Mouse (Mus musculus) neural tube, embryonic 12.5 days (tissue): ENCODE results near the gene Ctnnb1. TPM values are rescaled to one million over a fixed set of nuclear protein-coding genes. Genes with fewer than 3 reads are reported as not detected.

Experiments used
- ATAC-seq: fragments of 200-750 bp; cut with Nextera tagmentation; 2 replicates; pipeline ENCODE4 v1.8.0; 2017; ENCODE audit warnings: low read depth, mild to moderate bottlenecking, moderate TSS enrichment, moderate library complexity; ENCODE audit not compliant: low FRiP score
- H3K27ac ChIP-seq: fragments of 300-500 bp; sonication (generic); 2 replicates; pipeline ENCODE4 v1.5.1; 2016
- H3K27me3 ChIP-seq: fragments of 300-500 bp; sonication (generic); replicated peaks from 2 replicates; pipeline ENCODE4 v1.6.1; 2016; ENCODE audit warnings: mild to moderate bottlenecking
- H3K36me3 ChIP-seq: fragments of 300-500 bp; sonication (generic); 2 replicates; pipeline ENCODE4 v1.6.1; 2016; ENCODE audit warnings: mild to moderate bottlenecking
- H3K4me1 ChIP-seq: fragments of 300-500 bp; sonication (generic); 2 replicates; pipeline ENCODE4 v1.6.1; 2016
- H3K4me2 ChIP-seq: fragments of 300-500 bp; sonication (generic); replicated peaks from 2 replicates; pipeline ENCODE4 v1.6.1; 2016; ENCODE audit warnings: mild to moderate bottlenecking
- H3K4me3 ChIP-seq: fragments of 300-500 bp; sonication (generic); 2 replicates; pipeline ENCODE4 v1.5.1; 2016
- H3K9ac ChIP-seq: fragments of 300-500 bp; sonication (generic); 2 replicates; pipeline ENCODE4 v1.6.1; 2016; ENCODE audit warnings: mild to moderate bottlenecking
- H3K9me3 ChIP-seq: fragments of 300-500 bp; sonication (generic); 2 replicates; pipeline ENCODE4 v1.6.1; 2016; ENCODE audit warnings: mild to moderate bottlenecking
- WGBS: fragments of 180-500 bp; shearing (Covaris S2); methylation state at CpG from one replicate; pipeline ENCODE4 v1.1.7; 2016; 5-methylcytosine and 5-hydroxymethylcytosine counted together
- polyA plus RNA-seq: library from polyadenylated mRNA; unstranded; fragments of >200 nt; fragmentation: Nextera tagmentation; extraction: Ambion mirVana; gene quantifications from 2 replicates; pipeline ENCODE4 v1.2.1, GENCODE M21; 2016

Ctnnb1 gene
- polyA plus RNA-seq, 1 experiment from 2014 or later: 619 TPM

DNA sequence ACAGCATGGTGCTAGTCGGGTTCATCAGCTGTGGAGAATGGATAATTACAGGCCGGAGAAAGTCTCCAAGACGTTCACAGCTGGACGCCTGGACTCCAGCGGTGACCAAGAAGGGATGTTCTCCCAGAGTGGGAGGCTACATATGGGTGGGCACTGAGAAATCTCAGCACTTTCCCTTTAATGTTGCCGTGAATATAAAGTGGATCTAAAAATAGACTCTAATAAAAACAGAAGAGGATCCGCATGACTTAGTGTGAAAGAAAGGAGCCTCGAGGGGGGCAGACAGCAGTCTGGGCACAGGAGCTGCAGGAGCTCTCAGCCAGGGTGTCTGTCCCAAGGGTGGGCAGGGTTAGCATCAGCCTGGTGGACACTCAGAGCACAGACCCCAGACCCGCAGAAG lies 59.1 kb downstream of the Ctnnb1 start:
- Histone ChIP-seq H3K36me3 (0 out of 2 replicates have a peak, but pooled peaks cover 2% of the 10 kb centered on the region), H3K4me2 (no peak overlapping the region), H3K9me3 (no peaks in the 10 kb centered on the region), H3K27ac (no peak overlapping the region), H3K27me3 (no peaks in the 10 kb centered on the region), H3K4me1 (peaks cover 26% of the 10 kb centered on the region), H3K9ac (no peak overlapping the region), H3K4me3 (no peak overlapping the region)
- peak; percentile 48; the same call in 1 of the 2 replicates for ATAC-seq
- 34% methylated on average over 9 of the region's 9 CpGs for WGBS

DNA sequence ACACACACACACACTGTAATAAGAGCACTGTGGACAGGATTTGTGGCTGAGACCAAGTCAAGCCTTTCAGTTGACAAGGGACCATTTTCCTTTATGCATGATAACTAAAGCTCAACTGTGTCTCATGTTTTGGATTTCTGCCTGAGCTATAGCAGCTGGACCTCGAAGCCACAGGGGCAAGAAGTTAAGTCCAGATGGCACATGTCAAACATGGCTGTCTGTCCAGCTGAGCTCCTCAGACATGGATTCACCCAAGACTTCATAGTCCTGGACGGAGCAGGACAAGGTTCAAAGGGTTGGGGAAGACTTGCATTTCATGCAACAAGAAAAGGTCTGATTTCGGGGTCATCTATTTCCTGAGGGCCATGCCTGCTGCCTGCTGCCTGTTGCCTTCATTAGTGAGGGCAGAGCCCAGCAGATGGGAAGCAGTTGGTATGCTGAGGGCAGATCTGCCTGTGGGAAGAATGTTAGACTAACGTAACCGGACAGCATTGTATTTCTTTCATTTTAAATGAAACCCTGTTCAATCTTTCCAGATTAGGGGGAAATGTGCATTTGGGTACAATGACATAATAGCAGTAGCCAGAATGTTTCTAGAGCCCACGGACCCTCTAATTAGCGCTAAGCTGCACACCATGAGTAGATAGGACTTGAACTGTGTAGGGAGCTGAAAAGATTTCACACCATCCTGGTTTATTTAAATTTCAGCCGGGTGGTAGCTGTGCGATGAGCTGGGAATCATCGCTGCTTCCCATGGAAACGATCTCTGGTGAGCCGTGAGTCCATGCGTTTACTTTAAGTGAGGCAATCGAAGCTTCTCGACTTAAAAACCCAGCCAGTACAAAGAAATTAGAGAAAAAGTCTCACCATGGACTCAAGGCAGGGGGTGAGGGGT lies 61.0 kb downstream of the Ctnnb1 start:
- Histone ChIP-seq H3K27ac (no peak overlapping the region), H3K27me3 (no peaks in the 10 kb centered on the region), H3K4me3 (no peak overlapping the region), H3K9ac (no peak overlapping the region), H3K9me3 (no peaks in the 10 kb centered on the region), H3K4me2 (no peak overlapping the region), H3K4me1 (peaks cover 31% of the 10 kb centered on the region), H3K36me3 (0 out of 2 replicates have a peak, but pooled peaks cover 2% of the 10 kb centered on the region)
- WGBS: 49% methylated on average over 15 of the region's 15 CpGs
- ATAC-seq: no peak

DNA sequence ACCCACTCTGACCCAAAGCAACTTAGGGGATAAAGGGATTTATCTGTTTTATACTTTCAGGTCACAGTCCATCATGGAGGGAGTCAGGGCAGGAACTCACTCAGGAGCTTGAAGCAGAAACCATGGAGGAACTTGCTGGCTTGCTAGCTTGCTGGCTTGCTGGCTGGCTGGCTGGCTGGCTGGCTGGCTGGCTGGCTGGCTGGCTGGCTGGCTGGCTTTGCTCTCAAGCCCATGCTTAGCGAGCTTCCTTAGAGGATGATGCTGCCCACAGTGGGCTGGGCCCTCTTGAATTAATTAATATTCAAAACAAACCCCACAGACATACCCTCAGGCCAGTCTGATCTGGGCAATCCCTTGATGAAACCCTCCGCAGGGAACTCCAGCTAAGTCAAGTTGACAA lies 62.8 kb downstream of the Ctnnb1 start:
- Histone ChIP-seq H3K4me3 (no peak overlapping the region), H3K9me3 (no peaks in the 10 kb centered on the region), H3K9ac (no peak overlapping the region), H3K4me1 (peaks cover 31% of the 10 kb centered on the region), H3K27ac (no peak overlapping the region), H3K4me2 (no peak overlapping the region), H3K36me3 (no peaks in the 10 kb centered on the region), H3K27me3 (no peaks in the 10 kb centered on the region)
- WGBS: 85% methylated on average over 2 of the region's 2 CpGs
- no peak for ATAC-seq

DNA sequence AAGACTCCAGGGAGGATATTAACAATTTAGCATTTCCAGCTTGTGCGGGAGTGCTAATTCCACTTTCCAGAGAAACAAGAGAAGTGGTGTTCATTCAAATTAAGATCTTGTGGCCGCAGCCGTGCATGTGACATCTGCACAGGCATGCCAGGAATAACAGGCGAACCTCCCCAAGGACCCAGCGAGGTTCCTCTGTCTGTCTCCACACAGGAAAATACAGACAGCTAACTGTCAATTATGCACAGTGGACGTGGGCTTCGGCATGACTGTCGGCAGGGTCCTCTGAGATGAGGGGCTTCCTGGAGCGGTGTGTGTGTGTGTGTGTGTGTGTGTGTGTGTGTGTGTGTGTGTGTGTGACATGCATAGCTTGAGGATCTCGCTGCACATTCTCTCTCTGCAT lies 64.0 kb downstream of the Ctnnb1 start:
- no peak overlapping the region for H3K4me2 ChIP-seq
- H3K4me3 ChIP-seq: no peak overlapping the region
- H3K4me1 ChIP-seq: peaks cover 22% of the 10 kb centered on the region

DNA sequence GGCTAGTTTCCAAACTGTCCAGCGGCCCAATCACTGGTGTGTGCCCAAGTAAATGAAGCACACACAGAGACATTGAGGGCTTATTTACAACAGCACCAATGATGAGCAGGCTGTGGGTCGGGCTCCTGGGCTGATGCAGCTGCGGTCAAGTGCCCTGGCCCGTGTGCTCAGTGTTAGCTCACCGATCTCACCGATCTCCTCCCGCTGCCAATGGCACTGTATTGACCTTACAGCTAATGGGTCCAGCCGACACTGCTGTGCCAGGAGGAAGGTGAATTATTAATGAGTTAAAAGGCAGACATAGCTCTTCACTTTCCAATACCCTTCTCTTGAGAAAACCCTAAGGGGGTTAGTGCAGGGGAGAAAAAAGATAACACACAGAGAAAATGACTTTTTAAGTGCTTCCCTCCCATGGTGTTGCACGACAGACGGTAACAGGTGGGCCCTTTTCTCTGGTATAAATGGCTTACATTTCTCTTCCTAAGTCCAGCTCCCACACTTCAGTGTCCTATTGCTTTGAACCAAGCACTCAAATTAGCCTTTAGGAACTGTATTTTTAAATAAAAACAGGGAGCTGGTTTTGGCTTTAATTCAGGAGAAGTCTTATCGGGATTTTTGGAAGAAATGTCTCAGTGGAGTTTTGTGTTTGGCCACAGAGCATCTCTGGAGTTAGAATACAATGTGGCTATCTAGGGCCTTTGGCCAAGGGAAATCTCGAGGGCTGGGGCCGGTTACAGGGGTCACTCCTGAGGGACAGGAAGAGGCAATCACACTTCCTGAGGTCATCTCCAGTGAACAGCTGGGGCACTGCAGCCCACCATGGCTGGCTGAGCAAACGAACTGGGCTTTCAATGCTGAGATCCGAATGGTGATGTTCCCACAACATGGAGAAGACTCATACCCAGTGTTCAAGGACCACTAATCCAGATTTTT lies 65.5 kb downstream of the Ctnnb1 start:
- Histone ChIP-seq H3K4me2 (no peak overlapping the region), H3K27me3 (no peaks in the 10 kb centered on the region), H3K4me1 (peaks cover 12% of the 10 kb centered on the region), H3K9ac (no peak overlapping the region), H3K27ac (no peak overlapping the region), H3K4me3 (no peak overlapping the region), H3K36me3 (no peaks in the 10 kb centered on the region), H3K9me3 (no peaks in the 10 kb centered on the region)
- 69% methylated on average over 15 of the region's 15 CpGs for WGBS
- no peak for ATAC-seq

More for the DNA sequence above, 64.0 kb downstream of the Ctnnb1 start:
- WGBS: 63% methylated on average over 10 of the region's 10 CpGs
- no peak for ATAC-seq
- Histone ChIP-seq H3K27ac (no peak overlapping the region), H3K9me3 (no peaks in the 10 kb centered on the region), H3K36me3 (no peaks in the 10 kb centered on the region), H3K27me3 (no peaks in the 10 kb centered on the region), H3K9ac (no peak overlapping the region)

DNA sequence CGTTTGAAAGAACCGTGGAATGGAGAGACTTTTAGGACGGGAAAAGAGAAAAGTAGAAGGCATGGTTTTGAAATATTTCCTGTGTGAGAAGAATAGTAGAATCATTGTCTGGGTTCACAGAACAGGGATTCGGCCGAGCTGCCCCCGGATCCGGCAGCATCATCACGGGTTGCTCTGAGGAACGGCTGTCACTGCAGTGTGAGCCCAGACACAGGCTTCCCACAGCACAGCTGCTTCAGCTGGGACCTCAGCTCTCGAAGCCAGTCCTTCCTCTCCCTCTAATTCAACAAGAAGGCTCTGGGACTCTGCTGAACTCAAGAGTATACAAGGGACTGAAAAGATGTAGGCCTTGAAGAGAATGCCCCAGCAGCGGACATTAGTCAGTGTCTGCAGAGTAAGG lies 69.7 kb downstream of the Ctnnb1 start:
- Histone ChIP-seq H3K27me3 (no peaks in the 10 kb centered on the region), H3K27ac (no peak overlapping the region), H3K36me3 (no peaks in the 10 kb centered on the region), H3K4me1 (peaks cover 5% of the 10 kb centered on the region), H3K9ac (no peak overlapping the region), H3K9me3 (no peaks in the 10 kb centered on the region), H3K4me3 (no peak overlapping the region), H3K4me2 (no peak overlapping the region)
- WGBS: 79% methylated on average over 11 of the region's 11 CpGs
- no peak for ATAC-seq

DNA sequence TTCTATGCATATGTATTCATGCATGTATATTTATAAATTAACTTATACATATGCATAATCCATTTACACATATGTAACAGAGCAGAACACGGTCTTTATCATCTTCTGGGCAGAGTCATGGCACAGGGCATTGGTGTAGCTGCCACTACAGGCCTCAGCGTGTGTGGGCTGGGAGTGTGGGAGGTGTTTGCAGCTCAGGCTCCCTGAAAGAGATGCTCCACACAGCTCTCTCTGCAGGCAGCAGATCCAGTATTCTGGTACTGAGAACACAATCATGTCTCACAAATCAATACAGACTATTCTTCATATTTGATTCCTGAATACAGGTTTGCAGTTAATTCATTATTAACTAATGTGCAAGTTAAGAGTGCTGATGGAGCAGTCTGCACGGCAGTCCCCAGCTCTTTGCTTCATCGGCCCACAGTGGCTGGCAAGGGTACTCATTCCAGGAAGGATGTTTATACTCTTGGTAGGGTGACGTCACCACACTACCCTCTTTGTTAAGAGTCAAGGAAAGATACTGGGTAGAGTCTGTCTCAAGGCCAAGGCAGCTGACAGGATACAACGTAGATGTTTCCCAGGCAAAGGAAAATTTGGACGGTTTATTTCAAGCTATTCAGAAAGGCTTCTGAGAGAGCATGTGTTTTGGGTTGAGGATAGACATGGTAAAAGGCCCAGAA lies 71.8 kb downstream of the Ctnnb1 start:
- Histone ChIP-seq H3K27me3 (no peaks in the 10 kb centered on the region), H3K4me3 (no peak overlapping the region), H3K4me2 (no peak overlapping the region), H3K36me3 (no peaks in the 10 kb centered on the region), H3K9me3 (no peaks in the 10 kb centered on the region), H3K9ac (no peak overlapping the region), H3K27ac (no peak overlapping the region), H3K4me1 (peaks cover 5% of the 10 kb centered on the region)
- 80% methylated on average over 7 of the region's 7 CpGs for WGBS
- ATAC-seq: no peak

DNA sequence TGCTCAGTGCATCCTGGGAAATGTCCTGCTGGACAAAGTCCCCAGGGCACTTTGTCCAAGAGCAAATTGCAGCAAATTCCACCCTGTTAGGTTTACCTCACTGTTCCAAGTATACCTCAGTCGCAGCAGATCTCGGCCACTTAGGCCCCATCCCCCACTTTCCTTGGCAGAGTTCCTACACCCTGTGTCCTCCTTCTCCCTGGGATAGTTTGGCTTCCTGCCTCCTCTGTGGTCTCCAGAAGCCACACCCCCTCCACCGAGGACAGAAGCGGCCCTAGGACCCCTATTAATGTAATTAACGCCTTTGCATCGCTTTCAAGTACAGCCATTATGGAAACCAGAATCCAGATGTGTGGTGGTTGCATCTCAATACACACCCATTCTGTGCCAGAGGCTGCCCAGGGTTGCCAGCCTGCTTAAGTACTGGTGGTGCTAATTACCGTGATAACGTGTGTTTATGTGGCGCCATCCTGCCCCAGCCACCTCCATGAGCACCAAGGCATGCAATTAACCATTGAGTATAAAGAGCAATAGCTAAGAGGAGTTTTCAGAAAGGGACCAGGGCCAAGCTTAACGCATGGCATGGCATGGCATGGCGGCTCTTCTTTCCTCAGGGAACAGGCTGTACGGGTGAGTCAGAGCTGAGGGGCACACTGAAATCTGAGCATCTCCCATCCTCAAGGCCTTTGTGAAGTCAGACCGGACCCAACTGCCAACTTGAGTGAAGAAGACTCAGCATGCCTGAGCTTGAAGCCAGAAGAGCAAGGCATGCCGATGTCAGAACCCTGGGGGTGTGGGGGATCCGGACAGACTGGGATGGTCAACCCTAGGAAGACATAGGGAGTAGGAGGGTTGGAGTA lies 72.9 kb downstream of the Ctnnb1 start:
- Histone ChIP-seq H3K9ac (no peak overlapping the region), H3K4me2 (no peak overlapping the region), H3K4me1 (peaks cover 5% of the 10 kb centered on the region), H3K27me3 (no peaks in the 10 kb centered on the region), H3K36me3 (no peaks in the 10 kb centered on the region), H3K9me3 (no peaks in the 10 kb centered on the region), H3K4me3 (no peak overlapping the region), H3K27ac (no peak overlapping the region)
- no peak for ATAC-seq
- 71% methylated on average over 15 of the region's 15 CpGs for WGBS

DNA sequence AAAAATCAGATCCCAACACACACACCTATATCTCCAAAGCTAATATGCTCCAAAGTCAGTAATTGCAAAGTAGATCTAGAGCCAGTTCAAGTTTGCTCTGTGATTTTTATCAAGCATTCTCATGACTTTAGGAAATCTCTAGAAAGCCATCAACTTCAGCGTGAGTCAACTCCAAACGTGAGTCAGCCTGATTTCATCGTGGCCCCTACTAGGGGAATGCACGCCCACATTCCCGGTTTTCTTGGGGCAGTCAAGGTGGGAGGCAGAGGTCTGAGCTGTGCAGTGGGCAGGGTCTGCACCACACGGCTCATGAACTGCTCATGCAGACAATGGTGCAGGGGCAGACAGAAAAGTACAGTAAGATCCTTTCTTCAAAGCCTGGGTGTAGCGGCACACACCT lies 76.9 kb downstream of the Ctnnb1 start:
- no peak overlapping the region for H3K9ac ChIP-seq
- WGBS: 83% methylated on average over 7 of the region's 7 CpGs
- H3K4me3 ChIP-seq: no peak overlapping the region
- H3K36me3 ChIP-seq: no peaks in the 10 kb centered on the region
- no peaks in the 10 kb centered on the region for H3K9me3 ChIP-seq
- no peak for ATAC-seq
- no peaks in the 10 kb centered on the region for H3K27me3 ChIP-seq
- no peak overlapping the region for H3K27ac ChIP-seq
- H3K4me2 ChIP-seq: no peak overlapping the region
- H3K4me1 ChIP-seq: peaks cover 5% of the 10 kb centered on the region
